Mouse (Mus musculus) CH12.LX (cell line): Measurements from ENCODE around the gene Luc7l.

Experiments
- CTCF ChIP-seq, 2 experiments: IDR thresholded peaks in 1 of 2; conservative IDR thresholded peaks in 1 of 2; 2 replicates each; pipeline ENCODE4 v1.5.1; 2011 to 2012; ENCODE audit warnings: low read depth in 2 of 2, low read length in 2 of 2, improper control_type of control experiment in 1 of 2, inconsistent platforms in 1 of 2, mild to moderate bottlenecking in 1 of 2, moderate library complexity in 1 of 2
- EP300 ChIP-seq: IDR thresholded peaks from 2 replicates; pipeline ENCODE4 v1.6.1; 2011; ENCODE audit warnings: low read length, improper control_type of control experiment
- ETS1 ChIP-seq: conservative IDR thresholded peaks from 2 replicates; pipeline ENCODE4 v1.6.1; 2012; ENCODE audit warnings: low read depth, mild to moderate bottlenecking, inconsistent platforms, low read length, improper control_type of control experiment, moderate library complexity
- GABPA ChIP-seq: IDR thresholded peaks from 2 replicates; pipeline ENCODE4 v1.6.1; 2012; ENCODE audit warnings: low read depth, low read length, improper control_type of control experiment, inconsistent platforms; ENCODE audit not compliant: insufficient replicate concordance
- MAX ChIP-seq: IDR thresholded peaks from 2 replicates; pipeline ENCODE4 v1.6.1; 2011; ENCODE audit warnings: low read length, improper control_type of control experiment
- MXI1 ChIP-seq: IDR thresholded peaks from 2 replicates; pipeline ENCODE4 v1.6.1; 2011; ENCODE audit warnings: mild to moderate bottlenecking, low read depth, low read length, improper control_type of control experiment
- NELFE ChIP-seq: IDR thresholded peaks from 2 replicates; pipeline ENCODE4 v1.6.1; 2011; ENCODE audit warnings: low read depth, low read length, improper control_type of control experiment
- PAX5 ChIP-seq: IDR thresholded peaks from 2 replicates; pipeline ENCODE4 v1.6.1; 2012; ENCODE audit warnings: low read length, inconsistent platforms, mixed read lengths
- POLR2A ChIP-seq: IDR thresholded peaks from 2 replicates; pipeline ENCODE4 v1.6.1; 2011; ENCODE audit warnings: low read depth, mild to moderate bottlenecking, improper control_type of control experiment, low read length
- SIN3A ChIP-seq: IDR thresholded peaks from 2 replicates; pipeline ENCODE4 v1.6.1; 2012; ENCODE audit warnings: low read length, improper control_type of control experiment, inconsistent platforms
- ZNF384 ChIP-seq: IDR thresholded peaks from 2 replicates; pipeline ENCODE4 v1.6.1; 2012; ENCODE audit warnings: low read depth, low read length, improper control_type of control experiment, inconsistent platforms

- no peak for TF ChIP-seq GABPA
- TF ChIP-seq CTCF (conservative IDR thresholded peaks at IDR 0.05 in 1 of 2, IDR thresholded peaks at IDR 0.05 in 1 of 2; ENCODE audit: low read depth in 2 of 2, low read length in 2 of 2): no peak
- TF ChIP-seq EP300: no peak
- TF ChIP-seq POLR2A: no peak
- no peak for TF ChIP-seq ZNF384
- TF ChIP-seq MXI1: no peak
- TF ChIP-seq PAX5: no peak
- no peak for TF ChIP-seq SIN3A
- TF ChIP-seq NELFE: no peak
- TF ChIP-seq ETS1: no peak
- no peak for TF ChIP-seq MAX
These were observed 40.5 kb upstream of the Luc7l start for GRCm38 (mm10) chr17:26212241-26212640.
